Mouse (Mus musculus) lung, postnatal 0 days (tissue): ENCODE measurements at regions not wholly inside any gene's neighbourhood (a gene's known extent, or its start where the extent isn't known, plus 50 kb on each side); places are given as distances from the start of the nearest gene placed in this dataset.

Source experiments
- CTCF ChIP-seq: IDR thresholded peaks from 2 replicates; pipeline ENCODE4 v1.5.1; 2016; ENCODE audit warnings: antibody characterized with exemption, mild to moderate bottlenecking
- EP300 ChIP-seq: IDR thresholded peaks from 2 replicates; pipeline ENCODE4 v1.6.1; 2016; ENCODE audit warnings: antibody characterized with exemption, mild to moderate bottlenecking, control low read depth

GRCm38 (mm10) chr3:58227322-58227627 is 187.2 kb upstream of the Tsc22d2 start:
- TF ChIP-seq EP300 (no peak), CTCF (no peak)
